Mouse (Mus musculus) neural tube, embryonic 13.5 days (tissue): Measurements from ENCODE around the gene Grin1. TPM values are rescaled to one million over a fixed set of nuclear protein-coding genes. Genes with fewer than 3 reads are reported as not detected.

Source experiments
- ATAC-seq: fragments of 200-750 bp; cut with Nextera tagmentation; 2 replicates; pipeline ENCODE4 v1.8.0; 2017; ENCODE audit warnings: low read depth, mild to moderate bottlenecking, moderate TSS enrichment, moderate library complexity
- H3K27ac ChIP-seq: fragments of 300-500 bp; sonication (generic); replicated peaks from 2 replicates; pipeline ENCODE4 v1.5.1; 2015; ENCODE audit warnings: moderate library complexity, mild to moderate bottlenecking, inconsistent platforms
- H3K27me3 ChIP-seq: fragments of 300-500 bp; sonication (generic); 2 replicates; pipeline ENCODE4 v1.6.1; 2015; ENCODE audit warnings: mild to moderate bottlenecking, inconsistent platforms
- H3K36me3 ChIP-seq: fragments of 300-500 bp; sonication (generic); 2 replicates; pipeline ENCODE4 v1.6.1; 2015; ENCODE audit warnings: mild to moderate bottlenecking, inconsistent platforms
- H3K4me1 ChIP-seq: fragments of 300-500 bp; sonication (generic); replicated peaks from 2 replicates; pipeline ENCODE4 v1.6.1; 2015; ENCODE audit warnings: inconsistent platforms
- H3K4me2 ChIP-seq: fragments of 300-500 bp; sonication (generic); 2 replicates; pipeline ENCODE4 v1.6.1; 2015; ENCODE audit warnings: inconsistent platforms, mild to moderate bottlenecking, moderate library complexity
- H3K4me3 ChIP-seq: fragments of 300-500 bp; sonication (generic); 2 replicates; pipeline ENCODE4 v1.5.1; 2015; ENCODE audit warnings: mild to moderate bottlenecking, inconsistent platforms
- H3K9ac ChIP-seq: fragments of 300-500 bp; sonication (generic); 2 replicates; pipeline ENCODE4 v1.6.1; 2015; ENCODE audit warnings: moderate library complexity, mild to moderate bottlenecking, inconsistent platforms
- H3K9me3 ChIP-seq: fragments of 300-500 bp; sonication (generic); 2 replicates; pipeline ENCODE4 v1.6.1; 2016; ENCODE audit warnings: inconsistent platforms
- WGBS: fragments of 180-500 bp; shearing (Covaris S2); methylation state at CpG from one replicate; pipeline ENCODE4 v1.1.7; 2015; 5-methylcytosine and 5-hydroxymethylcytosine counted together
- polyA plus RNA-seq: library from polyadenylated mRNA; unstranded; fragments of >200 nt; fragmentation: Nextera tagmentation; extraction: Ambion mirVana; gene quantifications from 2 replicates; pipeline ENCODE4 v1.2.1, GENCODE M21; 2015

The Grin1 gene
- polyA plus RNA-seq, 1 experiment from 2014 or later, result 30.2 TPM

DNA sequence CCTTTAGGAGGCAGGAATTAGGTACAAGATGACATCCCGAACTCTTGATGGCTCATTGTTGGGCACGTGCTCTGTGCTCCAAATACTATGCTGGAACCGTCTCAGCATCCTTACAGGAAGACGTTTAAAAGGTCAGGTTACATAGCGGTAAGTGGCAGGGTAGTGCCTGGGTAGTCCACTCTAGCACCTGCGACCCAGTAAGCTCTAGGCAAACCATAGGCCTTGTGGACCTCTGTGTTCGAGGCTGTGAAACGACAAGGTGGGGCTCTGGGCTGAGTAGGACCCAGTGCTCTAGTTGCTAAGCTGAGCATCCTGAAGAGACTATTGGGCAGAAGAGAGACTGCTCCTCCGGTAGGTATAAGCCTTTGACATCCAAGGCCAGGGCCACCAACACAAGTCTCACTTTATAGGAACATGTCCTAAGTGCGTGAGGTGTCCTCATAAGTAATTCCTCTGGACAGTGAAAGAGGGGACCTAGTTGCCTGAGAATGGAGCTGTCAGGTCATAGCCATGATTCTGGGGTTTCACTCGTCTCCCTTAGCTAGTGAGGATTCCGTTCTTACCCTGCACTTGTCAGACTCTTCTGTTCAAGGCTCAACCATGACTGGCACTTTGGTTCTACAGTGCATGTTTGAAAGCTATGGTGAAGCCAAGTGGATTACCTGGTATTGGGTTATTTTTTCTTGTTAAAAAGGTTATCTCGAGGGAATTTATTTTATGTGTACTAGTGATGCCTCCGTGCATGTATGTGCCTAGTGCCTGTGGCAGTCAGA is 13.2 kb downstream of the Grin1 start:
- Histone ChIP-seq H3K4me1 (peaks cover 17% of the 10 kb centered on the region), H3K4me2 (peak overlapping the region; percentile 74), H3K36me3 (peaks cover 47% of the 10 kb centered on the region), H3K9me3 (no peaks in the 10 kb centered on the region), H3K4me3 (peak overlapping the region; percentile 45), H3K27me3 (peaks cover 83% of the 10 kb centered on the region), H3K27ac (no peak overlapping the region; the same call in 1 of the 2 replicates), H3K9ac (peak overlapping the region; percentile 66; the same call in 1 of the 2 replicates)
- 47% methylated on average over 14 of the region's 14 CpGs for whole genome bisulfite sequencing
- 0 out of 2 replicates have a peak, but pooled peaks have one; percentile 17 for ATAC-seq

DNA sequence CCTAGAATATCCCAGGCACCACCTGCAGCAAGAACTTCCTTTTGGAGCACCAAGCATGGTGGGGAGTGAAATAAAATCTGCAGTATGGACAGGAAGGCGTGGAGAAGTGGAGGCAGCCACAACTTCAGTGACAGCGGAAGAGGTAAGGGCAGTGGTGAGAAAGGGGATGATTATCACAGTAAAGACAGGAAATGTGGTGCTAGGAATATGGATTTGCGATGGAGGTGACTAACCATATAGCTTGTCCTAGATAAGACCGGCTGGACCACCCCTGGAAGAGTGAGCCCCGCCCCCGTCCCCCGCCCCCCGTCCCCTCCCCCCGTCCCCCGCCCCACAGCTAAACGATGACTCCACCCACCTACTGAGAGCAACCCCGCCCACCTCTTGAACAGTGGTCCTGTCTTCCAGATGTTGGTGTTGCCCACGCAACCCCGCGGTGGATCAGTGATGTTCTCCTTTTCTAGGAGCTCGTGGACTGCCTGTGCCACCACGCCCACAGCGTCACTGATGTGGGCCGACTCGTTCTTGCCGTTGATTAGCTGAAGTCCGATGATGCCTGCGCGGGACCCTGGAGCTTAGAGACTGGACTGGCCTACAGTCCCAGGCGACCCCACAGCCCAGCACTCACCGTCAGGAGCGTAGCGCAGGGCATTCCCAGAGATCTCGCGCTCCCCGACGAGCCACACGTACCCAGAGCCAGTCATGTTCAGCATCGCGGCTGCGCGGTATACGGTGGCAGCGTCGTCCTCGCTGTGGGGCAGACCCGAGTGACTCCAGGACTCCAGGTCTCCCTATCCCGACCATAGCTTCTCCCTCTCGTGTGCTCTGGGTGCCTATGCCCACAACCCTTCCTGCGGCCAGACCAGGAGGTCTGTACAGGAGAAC is 14.1 kb downstream of the Grin1 start:
- H3K9me3 ChIP-seq, result no peaks in the 10 kb centered on the region
- H3K27me3 ChIP-seq, result peaks cover 74% of the 10 kb centered on the region
- peak overlapping the region; percentile 66 for H3K9ac ChIP-seq
- WGBS, result 3% methylated on average over 45 of the region's 45 CpGs
- peaks cover 17% of the 10 kb centered on the region for H3K4me1 ChIP-seq
- peak; percentile 82 for ATAC-seq
- H3K4me2 ChIP-seq, result peak overlapping the region; percentile 74
- no peak overlapping the region; the same call in 1 of the 2 replicates for H3K27ac ChIP-seq
- peak overlapping the region; percentile 45 for H3K4me3 ChIP-seq
- peaks cover 41% of the 10 kb centered on the region for H3K36me3 ChIP-seq

DNA sequence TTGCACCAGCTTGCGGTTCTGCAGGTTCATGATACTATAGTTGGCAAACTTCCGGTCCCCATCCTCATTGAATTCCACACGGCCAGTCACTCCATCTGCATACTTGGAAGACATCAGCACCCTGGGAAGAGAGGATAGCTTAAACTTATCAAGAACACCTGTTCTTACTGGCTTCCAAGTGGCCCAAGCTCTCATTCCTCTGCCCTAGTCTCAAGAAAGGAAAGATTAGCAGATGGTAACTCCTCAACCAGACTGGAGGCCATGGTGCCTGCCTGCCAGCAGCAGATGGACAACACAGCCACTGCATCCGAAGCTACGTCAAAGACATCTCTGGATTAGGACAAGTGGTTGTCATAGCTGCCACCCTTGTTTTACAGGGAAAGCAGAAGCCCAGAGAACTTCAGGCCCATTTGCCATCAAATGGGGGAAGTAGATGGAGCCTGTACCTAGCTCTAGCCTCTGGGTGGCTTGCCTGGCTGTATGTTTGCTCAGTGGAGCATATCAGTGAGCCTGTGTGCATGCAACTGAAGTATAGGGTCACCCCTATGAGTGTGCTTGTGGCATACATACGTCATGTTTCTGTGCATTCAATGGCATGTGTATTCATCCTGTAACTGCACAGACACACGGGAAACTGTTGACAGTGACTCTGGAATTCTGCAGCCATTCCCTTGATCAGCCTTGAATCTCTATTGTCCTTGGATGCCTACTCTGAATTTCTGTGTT is 14.9 kb downstream of the Grin1 start:
- no peak for ATAC-seq
- Histone ChIP-seq H3K9ac (peak overlapping the region; percentile 66; the same call in 1 of the 2 replicates), H3K27me3 (peaks cover 66% of the 10 kb centered on the region), H3K36me3 (peaks cover 37% of the 10 kb centered on the region), H3K4me3 (peak overlapping the region; percentile 45; the same call in 1 of the 2 replicates), H3K4me1 (peaks cover 17% of the 10 kb centered on the region), H3K27ac (no peak overlapping the region), H3K4me2 (peak overlapping the region; percentile 74), H3K9me3 (no peaks in the 10 kb centered on the region)
- WGBS, result 76% methylated on average over 7 of the region's 7 CpGs

DNA sequence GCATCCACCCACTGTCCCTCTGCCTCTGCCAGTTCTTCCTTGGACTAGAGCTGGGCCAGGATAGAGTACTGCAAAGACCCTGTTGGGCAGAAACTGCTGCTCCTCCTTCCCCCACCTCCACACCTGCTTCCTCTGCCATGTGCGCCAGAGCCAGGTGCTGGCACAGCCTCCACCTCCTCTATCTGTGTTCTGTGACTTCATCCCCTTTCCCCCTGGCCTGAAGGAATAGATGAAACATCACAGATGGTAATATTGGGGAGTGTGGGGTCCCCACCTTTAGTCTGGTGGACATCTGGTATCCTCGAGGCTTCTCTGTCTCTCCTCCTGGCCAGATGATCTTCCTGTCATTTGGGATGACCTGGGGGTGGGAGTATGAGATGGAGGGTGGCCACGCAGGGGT is 15.5 kb downstream of the Grin1 start:
- no peak overlapping the region for H3K27ac ChIP-seq

DNA sequence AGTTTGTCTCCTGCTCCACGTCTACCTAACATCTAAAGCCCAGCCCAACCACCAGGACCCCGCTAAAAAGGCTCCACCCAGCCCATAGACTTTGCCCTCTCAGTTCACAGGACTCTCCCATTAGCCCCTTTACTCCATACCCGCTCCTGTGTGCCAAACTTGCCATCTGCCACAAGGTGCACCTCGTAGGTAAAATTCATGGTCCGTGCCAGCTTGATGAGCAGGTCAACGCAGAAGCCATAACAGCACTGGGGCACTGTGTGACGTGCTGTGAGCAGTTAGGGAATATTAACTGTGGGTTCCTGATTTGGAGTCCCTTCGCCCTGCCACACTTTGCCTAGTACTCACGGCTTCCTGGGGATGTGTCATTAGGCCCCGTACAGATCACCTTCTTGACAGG is 20.9 kb downstream of the Grin1 start:
- 83% methylated on average over 10 of the region's 10 CpGs for WGBS
- ATAC-seq, result no peak
- peaks cover 47% of the 10 kb centered on the region for H3K36me3 ChIP-seq

More for the DNA sequence above, 15.5 kb downstream of the Grin1 start:
- no peak overlapping the region for H3K4me3 ChIP-seq
- no peak overlapping the region for H3K9ac ChIP-seq
- H3K4me2 ChIP-seq, result no peak overlapping the region
- H3K9me3 ChIP-seq, result no peaks in the 10 kb centered on the region
- no peak for ATAC-seq
- peaks cover 17% of the 10 kb centered on the region for H3K4me1 ChIP-seq
- H3K36me3 ChIP-seq, result peaks cover 31% of the 10 kb centered on the region
- H3K27me3 ChIP-seq, result peaks cover 62% of the 10 kb centered on the region
- 67% methylated on average over 3 of the region's 3 CpGs for WGBS

DNA sequence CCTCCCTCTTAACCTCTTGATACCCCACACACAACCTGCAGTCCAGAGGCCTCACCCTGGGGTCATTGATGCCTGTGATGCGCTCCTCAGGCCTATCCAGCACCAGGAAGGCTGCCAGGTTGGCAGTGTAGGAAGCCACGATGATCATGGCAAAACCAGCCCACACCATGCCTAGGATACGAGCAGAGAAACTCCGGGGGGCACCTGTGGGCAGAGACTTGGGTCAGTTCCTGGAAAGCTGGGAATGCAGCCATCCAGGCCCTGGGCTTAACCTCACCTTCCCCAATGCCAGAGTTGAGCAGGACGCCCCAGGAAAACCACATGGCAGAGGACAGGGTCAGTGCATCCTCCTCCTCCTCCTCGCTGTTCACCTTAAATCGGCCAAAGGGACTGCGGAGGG is 21.9 kb downstream of the Grin1 start:
- 80% methylated on average over 8 of the region's 8 CpGs for WGBS
- Histone ChIP-seq H3K4me2 (no peak overlapping the region), H3K36me3 (peaks cover 41% of the 10 kb centered on the region), H3K27ac (no peak overlapping the region), H3K9ac (no peak overlapping the region), H3K9me3 (no peaks in the 10 kb centered on the region), H3K4me3 (no peak overlapping the region), H3K27me3 (peaks cover 73% of the 10 kb centered on the region), H3K4me1 (peaks cover 6% of the 10 kb centered on the region)
- ATAC-seq, result no peak

More for the DNA sequence above, 20.9 kb downstream of the Grin1 start:
- Histone ChIP-seq H3K4me2 (no peak overlapping the region), H3K4me3 (no peak overlapping the region), H3K27ac (no peak overlapping the region), H3K27me3 (peaks cover 70% of the 10 kb centered on the region), H3K4me1 (no peaks in the 10 kb centered on the region), H3K9ac (no peak overlapping the region), H3K9me3 (no peaks in the 10 kb centered on the region)

DNA sequence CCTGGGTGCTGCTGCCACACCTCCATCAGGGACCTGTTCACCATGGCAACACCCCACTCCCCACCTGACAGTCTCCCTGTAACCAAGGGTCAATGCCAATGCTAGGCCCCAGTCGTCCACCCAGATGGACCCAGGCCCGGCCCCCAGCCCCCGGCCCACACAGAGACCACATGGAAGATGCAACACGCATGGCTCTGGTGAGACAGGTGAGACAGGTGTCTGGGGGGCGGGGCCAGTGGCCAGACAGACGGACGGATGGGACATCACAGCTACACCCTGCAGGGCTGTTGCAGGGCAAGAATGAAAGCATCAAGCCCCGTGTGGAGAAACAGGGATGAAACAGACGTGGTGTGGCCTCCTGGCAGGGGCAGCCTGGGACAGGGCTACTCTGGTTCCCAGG is 25.3 kb downstream of the Grin1 start:
- 76% methylated on average over 9 of the region's 9 CpGs for WGBS
- peaks cover 33% of the 10 kb centered on the region for H3K4me1 ChIP-seq
- no peaks in the 10 kb centered on the region for H3K9me3 ChIP-seq
- H3K27ac ChIP-seq, result no peak overlapping the region
- no peak overlapping the region for H3K9ac ChIP-seq
- H3K36me3 ChIP-seq, result peaks cover 33% of the 10 kb centered on the region
- H3K27me3 ChIP-seq, result peaks cover 100% of the 10 kb centered on the region
- ATAC-seq, result no peak
- no peak overlapping the region for H3K4me3 ChIP-seq
- no peak overlapping the region for H3K4me2 ChIP-seq

DNA sequence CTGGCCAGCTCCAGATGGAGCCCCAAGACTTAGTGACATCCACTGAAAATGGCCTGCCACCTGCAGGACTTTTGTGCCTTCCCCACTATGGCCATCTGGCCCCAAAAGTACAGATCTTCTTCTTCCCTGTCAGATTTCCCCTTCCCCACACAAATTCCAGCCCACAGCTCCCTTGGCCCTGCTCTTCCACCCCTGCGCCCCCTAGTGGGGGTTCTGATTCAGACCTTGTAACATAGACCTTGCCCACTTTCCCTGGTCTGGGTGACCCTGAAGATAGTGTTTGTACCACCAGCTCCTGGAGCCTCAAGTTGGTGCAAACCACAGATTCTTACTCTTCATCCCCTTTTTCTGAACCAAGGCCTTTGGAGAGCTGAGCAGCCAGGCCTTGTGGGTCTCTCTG is 26.1 kb downstream of the Grin1 start:
- H3K4me2 ChIP-seq, result peak overlapping the region; percentile 49; the same call in 1 of the 2 replicates
- no peak overlapping the region for H3K9ac ChIP-seq
- H3K9me3 ChIP-seq, result no peaks in the 10 kb centered on the region
- peaks cover 31% of the 10 kb centered on the region for H3K36me3 ChIP-seq
- peaks cover 33% of the 10 kb centered on the region for H3K4me1 ChIP-seq
- H3K27ac ChIP-seq, result no peak overlapping the region
- no peak for ATAC-seq
- peak overlapping the region; percentile 27; the same call in 1 of the 2 replicates for H3K4me3 ChIP-seq
- WGBS, result 0% methylated on average over 1 of the region's 1 CpGs
- H3K27me3 ChIP-seq, result peaks cover 100% of the 10 kb centered on the region

DNA sequence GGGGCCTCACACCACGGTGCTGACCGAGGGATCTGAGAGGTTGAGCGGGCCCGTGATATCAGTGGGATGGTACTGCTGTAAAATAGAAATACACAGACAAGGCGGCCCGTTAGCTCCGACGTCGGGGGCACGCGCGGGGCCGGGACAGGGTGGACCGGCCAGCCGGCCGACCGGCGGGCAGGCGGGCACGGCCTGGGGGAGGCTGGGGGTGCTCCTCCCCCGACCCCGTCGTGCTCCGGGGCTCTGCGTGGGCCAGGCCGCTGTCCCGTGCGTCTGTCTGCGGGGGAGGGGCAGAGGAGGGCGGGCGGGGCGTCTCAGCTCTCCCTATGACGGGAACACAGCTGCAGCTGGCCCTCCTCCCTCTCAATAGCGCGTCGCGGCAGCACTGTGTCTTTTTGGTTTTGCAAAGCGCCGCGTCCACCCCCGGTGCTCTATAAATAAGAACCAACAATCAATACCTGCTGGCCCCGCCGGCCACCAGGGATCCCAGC is 26.9 kb downstream of the Grin1 start:
- Histone ChIP-seq H3K4me3 (peak overlapping the region; percentile 27), H3K4me2 (peak overlapping the region; percentile 49), H3K4me1 (peaks cover 37% of the 10 kb centered on the region), H3K27ac (no peak overlapping the region), H3K36me3 (peaks cover 24% of the 10 kb centered on the region), H3K9ac (peak overlapping the region; percentile 60), H3K9me3 (no peaks in the 10 kb centered on the region), H3K27me3 (peaks cover 95% of the 10 kb centered on the region)
- 6% methylated on average over 43 of the region's 43 CpGs for WGBS
- ATAC-seq, result no peak

DNA sequence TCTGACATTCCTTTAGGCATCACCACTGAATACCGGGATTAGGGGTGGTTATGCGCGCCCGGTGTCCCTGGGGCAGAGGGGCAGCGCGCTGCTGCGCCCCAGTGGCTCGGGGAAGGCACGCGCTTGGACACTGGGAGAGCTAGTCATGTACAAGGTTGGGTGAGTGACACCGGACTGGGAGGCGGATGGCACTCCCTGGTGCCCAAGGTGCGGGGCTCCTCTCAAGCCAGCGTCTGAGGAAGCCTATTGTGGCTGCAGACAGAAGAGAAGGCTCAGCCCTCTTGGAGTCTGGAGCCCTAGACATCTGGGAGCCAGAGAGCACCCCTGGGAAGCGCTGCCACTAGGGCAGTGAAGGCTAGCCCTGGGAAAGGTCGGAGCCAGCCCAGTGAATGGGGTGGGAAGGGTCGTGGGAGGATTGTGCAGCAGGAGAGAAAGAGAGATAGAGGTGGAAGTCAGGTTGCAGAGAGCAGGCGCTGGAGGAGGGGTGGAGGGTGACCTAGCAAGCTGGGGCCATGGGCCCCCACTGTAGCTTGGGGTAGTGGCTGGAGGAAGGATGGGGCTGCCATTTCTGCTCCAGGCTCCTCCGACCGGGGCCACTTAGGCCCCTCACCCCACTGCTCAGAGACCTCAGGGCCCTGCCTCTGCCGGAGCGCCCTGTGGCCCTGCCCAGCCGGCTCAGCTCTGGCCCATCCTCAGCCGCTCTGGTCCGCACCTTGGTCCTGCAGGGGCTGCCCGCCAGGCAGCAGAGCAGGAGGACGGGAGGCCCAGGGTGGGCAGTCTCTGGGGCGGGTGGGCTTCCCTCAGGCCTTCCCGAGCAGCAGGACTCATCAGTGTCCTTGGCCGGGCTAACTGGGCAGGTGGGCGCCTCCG is 27.6 kb downstream of the Grin1 start:
- WGBS, result 6% methylated on average over 32 of the region's 32 CpGs
- H3K36me3 ChIP-seq, result peaks cover 17% of the 10 kb centered on the region
- no peak overlapping the region for H3K27ac ChIP-seq
- no peaks in the 10 kb centered on the region for H3K9me3 ChIP-seq
- no peak for ATAC-seq
- H3K9ac ChIP-seq, result peak overlapping the region; percentile 49
- H3K27me3 ChIP-seq, result peaks cover 88% of the 10 kb centered on the region
- peak overlapping the region; percentile 27 for H3K4me3 ChIP-seq
- H3K4me2 ChIP-seq, result peak overlapping the region; percentile 49
- peaks cover 39% of the 10 kb centered on the region for H3K4me1 ChIP-seq

DNA sequence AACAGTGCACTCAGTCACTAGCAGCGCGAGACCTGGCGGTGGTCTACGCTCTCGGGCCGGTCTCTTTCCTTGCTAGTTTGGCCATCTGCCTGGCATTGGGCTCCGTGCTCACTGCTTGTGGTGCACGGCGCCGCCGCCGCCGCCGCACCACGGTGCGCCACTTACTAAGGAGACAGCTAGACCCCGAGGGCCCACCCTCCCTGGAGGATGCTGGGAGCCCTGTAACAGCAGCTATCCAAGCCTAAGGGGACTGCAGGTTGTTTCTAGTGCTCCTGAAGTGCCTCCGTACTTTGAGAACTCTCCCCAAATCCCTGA is 28.2 kb downstream of the Grin1 start:
- H3K4me2 ChIP-seq, result peak overlapping the region; percentile 44
- peak overlapping the region; percentile 49 for H3K9ac ChIP-seq
- H3K4me1 ChIP-seq, result peaks cover 39% of the 10 kb centered on the region
- no peak overlapping the region for H3K27ac ChIP-seq
- 2% methylated on average over 18 of the region's 18 CpGs for whole genome bisulfite sequencing
- no peak for ATAC-seq
- H3K27me3 ChIP-seq, result peaks cover 82% of the 10 kb centered on the region
- H3K4me3 ChIP-seq, result peak overlapping the region; percentile 19
- peaks cover 16% of the 10 kb centered on the region for H3K36me3 ChIP-seq
- no peaks in the 10 kb centered on the region for H3K9me3 ChIP-seq
